Mouse (Mus musculus) heart, postnatal 0 days (tissue): ENCODE data around the gene Hist2h2aa1.

ENCODE experiments used
- CTCF ChIP-seq: IDR thresholded peaks from 2 replicates; pipeline ENCODE4 v1.5.1; 2016; ENCODE audit warnings: antibody characterized with exemption, control low read depth, low read depth
- EP300 ChIP-seq: IDR thresholded peaks from 2 replicates; pipeline ENCODE4 v1.6.1; 2016; ENCODE audit warnings: antibody characterized with exemption, low read depth

GRCm38 (mm10) chr3:96293787-96294186 is 48.5 kb downstream of the Hist2h2aa1 start, which contains the start of gene Fcgr1:
- TF ChIP-seq EP300 (no peak), CTCF (no peak)
